Mouse (Mus musculus): ENCODE measurements around the gene Zfp593. TPM values are rescaled to one million over a fixed set of nuclear protein-coding genes. Genes with fewer than 3 reads are reported as not detected.
A peak's percentile ranks its signal among the peaks of the same experiment; 100 is the strongest.
"Not testable (repeated sequence)": the region's sequence is repeated elsewhere in the genome, so short reads cannot be mapped to it uniquely, and the experiment has no call there.

Gene Zfp593
- 8.8 and 10.3 TPM in 2 replicates for total RNA-seq (2021)
- long read RNA-seq, transcript Zfp593-201 (3 exons, 1,994 nt), result major isoform, 9 of 12 reads
- long read RNA-seq, partial matches to known transcripts, result 0 of 12 reads
- long read RNA-seq, other reads (novel, unspliced or antisense), result 3 of 12 reads

GRCm38 (mm10) chr4:134245148-134245843, at the start of gene Zfp593:
Gene Zfp593 (minus strand): TSS chr4:134245592.
- peak; percentile 97 for DNase-seq

DNA sequence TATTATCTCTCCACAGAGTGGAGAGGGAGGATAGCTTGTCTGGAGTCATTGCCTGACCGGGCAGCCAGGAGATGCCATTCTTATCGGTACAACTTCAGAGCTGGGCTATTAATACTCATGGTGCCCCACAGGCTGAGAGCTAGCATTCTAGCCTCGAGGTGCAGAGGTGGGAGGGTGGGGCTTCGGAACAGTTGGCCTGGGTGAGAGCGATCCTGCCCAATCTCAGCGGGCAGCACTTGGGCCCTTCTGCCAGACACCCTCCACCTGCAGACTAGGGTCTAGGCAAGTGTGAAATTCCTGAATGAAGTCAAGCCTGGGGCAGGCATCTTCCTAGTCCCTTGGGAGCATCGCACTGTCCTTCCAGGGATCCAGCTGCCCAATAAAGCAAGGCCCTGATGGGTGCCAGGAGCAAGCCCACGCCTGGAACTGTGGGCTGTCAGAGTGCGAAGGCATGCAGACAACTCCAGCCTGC, 48.3 kb upstream of the Zfp593 start:
- no peak for DNase-seq

- DNase-seq, result no peak
These were observed 47.8 kb upstream of the Zfp593 start for GRCm38 (mm10) chr4:134293061-134293691.

DNA sequence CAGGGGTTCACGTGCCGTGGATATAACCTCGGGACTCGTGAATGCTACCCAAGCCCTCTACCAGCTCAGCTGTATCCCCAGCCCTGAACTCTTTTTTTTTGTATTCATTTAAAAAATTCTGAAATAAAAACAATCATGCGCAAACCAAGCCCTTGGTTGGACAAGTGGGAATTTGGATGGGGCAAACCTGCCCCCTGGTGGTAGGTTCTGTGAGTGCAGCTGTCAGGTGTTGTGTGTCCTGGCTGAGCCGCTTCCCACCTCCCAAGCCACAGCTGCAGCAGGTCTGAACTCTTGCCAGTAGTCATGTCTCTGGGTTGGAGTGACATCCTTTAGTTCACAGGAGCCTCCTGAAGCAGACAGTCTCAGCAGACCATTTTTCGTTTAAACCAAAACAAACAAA, 46.7 kb upstream of the Zfp593 start:
- peak; percentile 75 for DNase-seq

DNA sequence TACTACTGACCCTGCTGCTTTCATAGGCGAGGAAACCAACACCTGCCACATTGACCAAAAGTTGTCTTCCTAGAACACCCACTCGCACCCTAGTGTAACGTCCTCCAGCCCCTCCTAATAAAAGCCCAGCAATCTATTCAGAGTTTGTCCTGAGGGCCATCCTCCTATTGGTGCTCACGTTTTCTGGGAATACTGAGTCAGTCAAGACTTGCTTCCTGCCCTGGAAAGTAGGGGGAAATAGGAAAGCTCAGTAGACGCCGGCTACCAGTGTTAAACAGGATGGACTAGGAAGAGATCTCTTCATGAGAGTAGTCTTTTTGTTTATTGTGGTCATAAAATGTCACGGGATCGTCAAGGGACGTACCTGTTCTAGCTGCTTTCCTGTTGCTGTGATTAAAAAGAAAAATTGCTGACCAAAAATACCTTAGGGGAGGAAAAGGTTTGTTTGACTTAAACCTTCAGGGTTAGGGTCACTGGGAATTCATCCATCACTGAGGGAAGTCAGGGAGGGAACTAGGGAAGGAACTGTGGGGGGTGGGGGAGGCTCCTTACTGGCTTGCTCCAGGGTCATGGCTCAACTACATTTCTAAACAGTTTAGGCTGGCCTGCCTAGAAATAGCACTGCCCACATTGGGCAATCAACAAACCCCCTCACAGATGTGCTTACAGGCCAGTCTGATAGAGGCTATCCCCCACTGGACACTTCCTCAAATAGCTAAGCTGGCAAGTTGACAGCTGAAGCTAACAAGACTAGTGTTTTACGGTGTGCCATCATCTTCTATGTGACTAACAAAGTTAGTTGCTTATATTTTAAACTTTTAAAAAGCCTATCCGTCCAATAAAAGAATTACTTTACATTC, 43.2 kb upstream of the Zfp593 start:
- no peak for DNase-seq

- DNase-seq, result peak; percentile 68
These were observed 42.2 kb upstream of the Zfp593 start, which contains the start of gene Pdik1l for GRCm38 (mm10) chr4:134287575-134288025. Gene Pdik1l (minus strand): TSS chr4:134287895.

DNA sequence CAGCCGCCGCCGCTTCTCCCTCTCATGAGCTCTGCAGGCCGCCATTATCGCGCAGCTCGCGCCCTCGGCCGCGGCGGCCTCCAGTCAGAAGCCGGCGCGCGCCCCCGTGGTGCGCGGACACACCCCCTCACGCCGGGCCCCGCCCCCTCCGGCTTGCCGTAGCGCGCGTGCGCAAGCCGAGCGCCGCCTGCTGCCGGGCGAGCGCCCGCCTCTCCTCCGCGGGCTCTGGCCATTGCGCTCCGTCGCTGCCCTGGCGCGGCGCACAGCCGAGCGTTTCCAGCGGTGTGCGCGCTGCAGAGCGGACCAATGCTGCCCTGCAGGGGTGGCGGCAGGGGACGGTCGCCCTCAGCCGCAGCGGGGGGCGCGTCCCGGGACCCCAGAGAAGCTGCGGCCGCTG, 41.8 kb upstream of the Zfp593 start:
- DNase-seq, result peak; percentile 99

- peak; percentile 46 for DNase-seq
These were observed 41.1 kb upstream of the Zfp593 start for GRCm38 (mm10) chr4:134286226-134287167.

DNA sequence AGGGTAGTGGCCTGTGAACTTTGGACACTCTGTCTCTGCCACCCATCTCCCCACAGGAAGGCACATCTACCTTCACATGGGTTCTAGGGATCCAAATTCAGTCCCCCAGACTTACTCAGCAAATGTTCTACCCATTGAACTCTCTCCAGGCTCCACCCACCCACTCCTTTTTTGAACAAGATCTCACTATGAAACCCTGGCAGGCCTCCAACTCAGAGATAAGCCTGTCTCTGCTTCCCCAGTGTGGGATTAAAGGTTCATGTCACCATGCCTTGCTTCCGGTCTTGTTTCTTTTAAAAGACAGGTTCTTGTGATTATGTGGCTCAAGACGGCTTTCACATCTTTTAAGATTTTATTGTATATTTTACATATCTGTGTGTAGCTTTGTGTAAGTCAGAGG, 39.5 kb upstream of the Zfp593 start:
- DNase-seq, result no peak

- no peak for DNase-seq
These were observed 28.3 kb upstream of the Zfp593 start for GRCm38 (mm10) chr4:134273417-134274345.

DNA sequence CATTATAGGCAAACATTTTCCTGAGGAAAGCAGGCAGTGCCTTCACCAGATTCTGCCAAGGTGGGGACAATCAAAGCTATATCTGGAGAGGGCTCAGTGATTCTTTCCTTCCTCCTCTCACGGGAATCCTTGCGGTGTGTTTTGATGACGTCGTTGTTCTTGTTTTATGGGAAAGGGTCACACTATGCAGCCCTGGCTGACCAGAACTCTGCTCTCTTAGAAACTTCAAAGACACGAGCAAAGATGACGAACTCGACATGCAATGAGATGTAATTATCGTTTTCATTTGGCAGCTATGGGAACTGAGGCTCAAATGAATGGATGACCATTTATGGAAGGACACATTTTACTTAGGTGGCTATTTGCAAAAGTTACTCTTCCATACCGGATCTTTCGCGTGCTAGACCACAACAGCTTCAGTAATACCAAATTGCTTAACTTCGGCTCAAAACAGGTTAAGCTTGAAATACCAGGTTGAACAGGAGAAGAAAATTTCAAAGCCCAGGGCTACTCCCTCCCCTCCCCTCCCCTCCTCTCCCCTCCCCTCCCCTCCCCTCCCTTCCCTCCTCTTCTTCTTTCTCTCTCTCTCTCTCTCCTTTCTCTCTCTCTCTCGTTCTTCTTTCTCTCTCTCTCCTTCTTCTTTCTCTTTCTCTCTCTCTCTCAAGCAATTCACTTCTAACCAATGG, 27.5 kb upstream of the Zfp593 start:
- no peak for DNase-seq

GRCm38 (mm10) chr4:134271979-134272378, 26.6 kb upstream of the Zfp593 start:
- no peak for DNase-seq

- DNase-seq, result not testable (repeated sequence)
These were observed 24.2 kb upstream of the Zfp593 start for GRCm38 (mm10) chr4:134269622-134270021.

- DNase-seq, result no peak
These were observed 22.8 kb upstream of the Zfp593 start for GRCm38 (mm10) chr4:134268102-134268655.

DNA sequence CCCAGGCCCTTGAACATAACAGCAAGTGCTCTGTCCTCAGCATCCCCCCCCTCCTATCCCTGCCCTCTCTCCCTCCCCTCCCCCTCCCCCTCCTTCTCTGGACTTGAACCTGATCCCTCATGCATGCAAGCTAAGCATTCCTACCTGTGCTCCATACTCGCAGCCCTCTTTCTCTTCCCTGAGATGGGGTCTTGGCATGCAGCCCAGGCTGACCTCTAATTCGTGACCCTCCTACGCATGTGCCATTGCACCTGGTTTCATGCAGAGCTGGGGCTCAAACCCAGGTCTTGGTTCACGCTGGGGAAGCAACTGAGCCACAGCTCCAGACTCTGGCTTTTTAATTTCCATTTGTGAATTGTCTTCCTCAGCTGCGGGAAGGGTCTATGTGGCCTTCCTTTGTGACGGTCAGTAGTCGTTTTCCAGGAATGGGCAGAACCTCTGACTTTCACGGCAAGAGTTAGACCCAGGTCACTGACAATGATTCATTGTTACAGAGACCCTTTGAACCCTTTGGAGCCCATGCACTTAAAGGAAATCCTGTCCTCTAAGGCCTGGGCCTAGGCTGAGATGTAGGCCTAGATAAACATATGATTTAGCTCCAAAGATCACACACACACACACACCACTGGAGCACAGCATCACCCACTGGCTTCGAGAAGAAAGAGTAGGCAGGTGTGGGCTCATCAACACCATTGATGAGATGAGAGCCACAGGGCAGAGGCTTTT, 20.6 kb upstream of the Zfp593 start:
- no peak for DNase-seq

DNA sequence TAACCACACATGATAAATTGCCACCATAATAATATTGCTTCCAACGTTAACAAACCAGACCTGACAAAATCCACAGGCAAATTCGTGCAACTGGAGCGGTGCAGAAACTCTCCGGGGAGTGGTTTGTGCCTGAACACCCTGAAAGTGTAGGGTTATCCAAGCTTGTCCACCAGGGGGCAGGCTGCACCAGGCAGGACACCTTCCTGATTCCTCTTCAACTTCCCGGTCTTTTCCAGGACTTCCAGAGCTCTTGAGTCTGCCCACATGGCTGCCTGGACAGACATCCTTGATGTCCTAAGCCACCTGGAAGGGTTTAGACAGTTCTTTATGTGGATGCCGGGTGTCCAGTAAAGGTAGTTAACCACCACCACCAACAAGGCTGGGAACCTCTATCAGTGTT, 17.8 kb upstream of the Zfp593 start:
- peak; percentile 76 for DNase-seq

GRCm38 (mm10) chr4:134258354-134258753, 13.0 kb upstream of the Zfp593 start:
- DNase-seq, result no peak
